Mouse (Mus musculus) brown adipose tissue, adult 24 weeks (tissue): ENCODE measurements around the gene Ptprj. TPM values are rescaled to one million over a fixed set of nuclear protein-coding genes. Genes with fewer than 3 reads are reported as not detected.
"Not testable (repeated sequence)": the region's sequence is repeated elsewhere in the genome, so short reads cannot be mapped to it uniquely, and the experiment has no call there.

Experiments
- H3K27ac ChIP-seq: fragments of 200-500 bp; replicated peaks from 2 replicates; pipeline ENCODE4 v1.5.1; 2012; ENCODE audit warnings: low read depth, mild to moderate bottlenecking, low read length
- H3K4me1 ChIP-seq: fragments of 200-500 bp; 2 replicates; pipeline ENCODE4 v1.6.1; 2012; ENCODE audit warnings: low read length, mixed read lengths; ENCODE audit not compliant: control insufficient read depth, insufficient read depth, insufficient read length
- H3K4me3 ChIP-seq: fragments of 200-500 bp; 2 replicates; pipeline ENCODE4 v1.5.1; 2012; ENCODE audit warnings: low read depth, mild to moderate bottlenecking, low read length, moderate library complexity; ENCODE audit not compliant: insufficient read depth
- polyA plus RNA-seq: library from polyadenylated mRNA; stranded (reverse); fragments of >200 nt; gene quantifications from 2 replicates; pipeline ENCODE4 v1.2.4, GENCODE M21; 2012; ENCODE audit not compliant: missing spikeins, insufficient read depth, insufficient read length

Ptprj gene
- polyA plus RNA-seq, 1 experiment = 4.2 TPM

GRCm38 (mm10) chr2:90428988-90429717 lies 151.3 kb downstream of the Ptprj start:
- H3K4me1 ChIP-seq, H3K27ac ChIP-seq, H3K4me3 ChIP-seq: not testable (repeated sequence)

GRCm38 (mm10) chr2:90424937-90425336 lies 155.5 kb downstream of the Ptprj start:
- not testable (repeated sequence) for H3K4me1 ChIP-seq, H3K4me3 ChIP-seq, H3K27ac ChIP-seq

- not testable (repeated sequence) for H3K27ac ChIP-seq, H3K4me3 ChIP-seq, H3K4me1 ChIP-seq
These were observed 158.2 kb downstream of the Ptprj start for GRCm38 (mm10) chr2:90422282-90422681.

- not testable (repeated sequence) for H3K4me1 ChIP-seq, H3K27ac ChIP-seq, H3K4me3 ChIP-seq
These were observed 166.2 kb downstream of the Ptprj start for GRCm38 (mm10) chr2:90414110-90414821.

- not testable (repeated sequence) for H3K4me1 ChIP-seq, H3K27ac ChIP-seq, H3K4me3 ChIP-seq
These were observed 181.8 kb downstream of the Ptprj start, which contains the start of gene Olfr1274-ps for GRCm38 (mm10) chr2:90398633-90399107. Gene Olfr1274-ps, plus strand, starts transcription at chr2:90398683.

Other genes with a start within 250 kb of the Ptprj start
- gene Olfr1274-ps, start 182.0 kb downstream of the Ptprj start, polyA plus RNA-seq = not detected in 2 replicates
- gene Nup160, start 96.6 kb upstream of the Ptprj start, polyA plus RNA-seq = 2.5 and 10.1 TPM in 2 replicates
- gene Fnbp4, start 164.7 kb upstream of the Ptprj start, polyA plus RNA-seq = 8.2 and 14.7 TPM in 2 replicates
- gene Agbl2, start 202.1 kb upstream of the Ptprj start, polyA plus RNA-seq = 0.87 and 1.3 TPM in 2 replicates